Mouse (Mus musculus) NIH3T3 (cell line): Measurements from ENCODE around the gene Enho.
"Not testable (repeated sequence)": the region's sequence is repeated elsewhere in the genome, so short reads cannot be mapped to it uniquely, and the experiment has no call there.

Experiments used
- DNase-seq: peaks from one replicate; pipeline ENCODE4 v3.0.0-alpha.2; 2012; ENCODE audit warnings: low read depth

The Enho gene

DNA sequence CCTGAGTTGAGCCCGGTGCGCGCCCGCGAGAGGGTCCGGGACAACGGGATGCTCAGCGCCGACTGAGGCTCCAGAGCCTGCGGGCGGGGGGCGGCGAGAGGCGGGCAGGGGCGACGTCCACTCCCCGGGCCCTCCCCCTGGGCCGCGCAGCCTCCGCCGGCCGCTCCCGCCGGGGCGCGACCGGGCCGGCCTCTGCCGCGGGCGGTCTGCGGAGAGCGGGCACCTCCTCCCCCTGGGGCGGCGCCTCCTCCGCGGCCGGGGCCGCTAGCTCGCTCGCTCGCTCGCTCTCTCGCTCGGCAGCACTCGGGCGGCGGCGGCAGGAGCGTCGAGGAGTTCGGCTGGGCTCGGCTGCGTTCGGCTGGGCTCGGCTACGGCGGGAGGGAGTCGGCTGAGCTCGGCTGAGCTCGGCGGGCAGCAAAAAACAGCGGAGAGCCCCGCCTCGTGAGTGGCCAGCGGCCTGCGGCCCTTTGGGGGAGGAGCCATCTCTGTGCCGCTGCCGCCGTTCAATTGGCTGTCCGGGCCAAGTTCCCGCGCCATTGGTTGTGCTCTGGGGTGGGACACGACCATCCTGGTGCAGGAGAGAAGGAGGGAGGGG lies at the start of gene Enho:
Gene Enho, minus strand, starts transcription at position 412 of the 595 bp plus-strand sequence.
- peak; percentile 93 for DNase-seq

DNA sequence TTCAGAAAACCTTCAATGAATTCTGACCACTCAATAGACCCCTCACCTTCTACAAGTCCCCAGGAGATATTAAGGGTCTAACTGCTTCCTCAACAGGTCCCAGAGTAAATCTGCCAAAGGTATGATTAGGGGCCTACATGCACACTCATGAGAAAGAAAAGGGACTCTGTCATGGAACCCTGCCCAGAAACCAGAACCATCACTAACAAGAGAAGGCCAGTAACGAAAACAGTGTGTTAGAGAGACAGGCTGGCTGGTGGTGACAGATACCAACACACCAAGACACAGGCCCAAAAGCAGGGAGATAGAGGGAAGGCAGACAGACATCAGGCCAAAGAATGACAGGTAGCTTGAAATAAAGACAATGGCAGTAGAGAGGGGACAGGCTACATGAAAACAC lies 48.4 kb upstream of the Enho start:
- DNase-seq, result not testable (repeated sequence)

DNA sequence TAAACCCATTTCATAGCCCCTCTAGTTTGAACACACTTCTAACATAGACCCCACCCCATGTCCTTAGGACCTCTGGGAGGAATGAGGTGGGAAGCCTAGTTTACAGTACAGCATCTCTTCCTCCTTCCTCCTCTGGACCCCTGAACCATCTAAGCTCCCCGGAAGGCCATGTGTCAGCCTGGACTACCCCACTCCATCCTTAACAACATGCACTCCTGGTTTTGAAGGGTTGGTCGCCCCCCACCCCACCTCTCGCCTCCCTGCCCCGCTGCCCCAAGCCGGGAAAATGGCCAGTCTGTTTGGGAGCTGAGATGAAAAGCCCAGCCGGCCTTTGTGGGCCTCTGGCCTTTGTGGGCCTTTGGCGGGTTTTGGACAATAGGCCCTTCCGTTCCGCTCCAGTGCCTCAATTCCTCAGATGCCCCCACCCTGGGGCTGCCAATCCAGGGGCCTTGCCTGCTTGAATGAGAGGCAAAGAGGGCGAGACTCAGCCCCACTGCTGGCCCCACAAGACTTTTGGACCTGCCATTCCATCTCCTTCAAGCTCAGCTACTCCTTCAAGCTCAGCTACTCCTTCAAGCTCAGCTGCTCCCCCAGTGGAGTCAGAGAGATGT lies 45.9 kb upstream of the Enho start:
- not testable (repeated sequence) for DNase-seq

DNA sequence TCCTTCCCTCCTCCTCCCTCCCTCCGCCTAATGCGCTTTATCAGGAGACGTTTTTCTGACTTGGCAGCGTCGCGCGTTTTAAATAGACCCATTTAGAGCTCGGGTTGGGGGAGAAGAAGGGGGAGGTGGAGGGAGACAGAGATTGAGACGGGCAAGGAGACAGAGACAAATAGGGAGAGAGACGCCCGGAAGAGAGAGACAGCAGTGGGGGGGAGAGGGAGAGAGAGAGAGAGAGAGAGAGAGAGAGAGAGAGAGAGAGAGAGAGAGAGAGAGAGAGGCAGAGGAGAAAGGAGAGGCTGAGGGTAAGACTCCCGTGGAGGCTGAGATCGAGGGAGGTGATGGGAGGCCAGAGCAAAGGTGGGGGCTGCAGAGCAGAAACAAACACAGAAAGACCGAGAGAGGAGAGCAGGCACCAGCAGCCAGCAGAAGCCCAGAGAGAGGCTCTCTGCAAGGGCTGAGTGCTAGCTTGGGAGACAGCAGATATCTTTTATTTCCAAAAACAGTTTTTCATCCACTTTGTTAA lies 44.9 kb upstream of the Enho start:
- not testable (repeated sequence) for DNase-seq

DNA sequence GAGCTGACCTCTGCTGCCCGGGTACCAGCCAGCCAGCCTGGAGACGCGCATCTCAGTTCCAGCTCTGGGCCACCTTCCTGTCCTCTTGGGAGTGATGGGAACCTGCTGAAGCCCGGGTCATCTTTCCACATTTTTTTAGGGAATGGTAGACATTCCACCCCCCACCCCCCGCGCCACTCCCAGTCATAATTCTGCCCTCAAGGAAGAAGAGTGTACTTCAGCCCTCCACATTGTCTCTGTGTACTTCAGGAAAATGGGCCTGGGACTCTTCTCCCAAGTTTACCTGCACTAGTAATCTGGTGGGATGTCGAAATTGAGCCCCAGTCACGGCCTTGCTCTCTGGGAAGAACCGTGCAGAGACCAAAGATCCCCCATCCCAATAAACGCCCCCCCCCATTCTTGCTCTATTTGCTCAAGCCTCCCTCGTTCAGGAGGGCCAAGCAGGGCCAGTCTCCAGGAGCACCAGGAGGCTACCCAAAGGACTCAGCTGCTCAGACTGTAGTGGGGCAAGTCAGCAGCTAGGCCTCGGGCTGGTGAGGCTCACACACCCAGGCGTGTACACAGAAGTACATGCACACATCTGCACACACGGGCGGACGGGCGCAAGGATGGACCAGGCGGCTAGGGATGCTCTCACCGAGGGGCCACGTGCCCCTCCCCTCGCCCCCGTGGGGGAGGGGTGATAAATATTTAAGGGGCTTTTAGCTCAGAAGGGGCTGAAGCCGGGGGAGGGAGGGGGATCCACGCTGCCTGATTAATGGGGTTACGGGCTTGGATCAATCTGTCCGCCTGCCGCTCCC lies 44.2 kb upstream of the Enho start:
- DNase-seq, result not testable (repeated sequence)

DNA sequence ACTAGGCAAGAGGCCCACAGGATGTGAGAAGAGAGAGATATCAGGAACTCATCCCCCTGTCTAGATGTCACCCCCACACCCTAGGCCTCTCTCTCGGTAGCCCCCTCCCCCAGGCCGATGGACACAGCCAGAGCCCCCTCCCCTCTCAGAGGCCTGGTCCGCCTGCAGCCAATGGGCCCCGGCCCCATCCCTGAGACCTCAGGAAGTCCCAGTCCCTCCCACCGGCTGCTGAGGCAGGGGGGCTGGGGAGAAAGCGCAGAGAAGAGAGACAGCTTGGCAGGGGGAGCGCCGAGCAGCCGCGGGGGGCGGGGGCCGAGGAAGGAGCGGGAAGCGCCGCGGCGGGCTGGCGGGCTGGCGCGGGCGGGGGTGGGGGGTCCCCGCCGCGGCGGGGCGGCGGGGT lies 43.2 kb upstream of the Enho start:
- DNase-seq, result not testable (repeated sequence)

DNA sequence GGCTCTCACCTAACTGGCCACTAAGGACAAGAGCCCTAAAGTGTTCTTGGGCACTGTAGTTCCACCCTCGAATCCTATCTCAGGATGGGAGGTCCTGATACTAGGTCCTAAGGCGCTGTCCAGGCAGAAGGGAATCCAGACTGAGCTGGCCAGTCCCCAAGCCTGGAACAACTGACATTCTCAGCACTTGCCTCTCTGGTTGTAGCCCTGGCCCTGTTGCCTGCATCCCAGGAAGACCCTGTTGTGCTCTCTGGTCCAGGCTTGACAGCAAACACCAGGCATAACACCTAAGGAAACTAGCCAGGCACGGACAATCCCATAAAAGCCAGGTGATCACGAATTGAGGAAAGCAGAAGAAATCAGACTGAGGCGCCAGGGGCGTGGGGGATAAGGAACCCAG lies 42.7 kb upstream of the Enho start:
- DNase-seq, result no peak

DNA sequence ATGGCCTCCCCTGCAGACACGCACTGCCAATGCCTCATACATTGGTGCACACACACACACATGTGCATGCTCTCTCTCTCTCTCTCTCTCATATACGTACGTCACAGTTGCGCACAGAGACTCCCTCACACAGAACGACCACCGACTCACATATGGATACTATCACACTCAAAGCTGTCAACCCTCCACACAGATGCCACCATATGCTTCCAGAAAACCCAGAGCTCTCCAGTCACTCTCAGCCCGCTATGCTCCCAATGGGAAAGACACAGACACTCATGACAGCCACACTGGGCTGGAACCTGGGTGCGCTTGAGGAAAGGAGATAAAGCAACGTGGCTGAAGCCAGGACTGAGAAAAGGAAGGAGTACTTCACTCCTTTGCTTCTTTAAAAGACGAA lies 41.8 kb upstream of the Enho start:
- no peak for DNase-seq

DNA sequence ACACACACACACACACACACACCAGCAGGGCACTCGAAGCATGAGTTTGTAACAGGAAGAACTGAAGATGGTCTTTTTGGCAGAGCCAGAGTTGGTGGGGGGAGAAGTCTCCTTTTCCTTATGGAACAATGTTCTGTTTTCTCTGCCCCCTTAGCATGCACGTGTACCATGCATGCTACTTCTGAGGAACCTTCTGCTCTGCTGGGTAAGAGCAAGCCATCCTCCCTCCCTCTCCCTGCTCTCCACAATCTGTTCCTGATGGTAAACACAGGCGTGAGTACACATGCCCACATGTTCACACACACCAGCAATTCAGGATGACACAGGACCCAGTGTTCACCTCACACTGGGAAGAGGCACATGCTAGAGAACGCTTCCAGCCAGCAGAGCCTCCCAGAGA lies 41.1 kb upstream of the Enho start:
- no peak for DNase-seq

DNA sequence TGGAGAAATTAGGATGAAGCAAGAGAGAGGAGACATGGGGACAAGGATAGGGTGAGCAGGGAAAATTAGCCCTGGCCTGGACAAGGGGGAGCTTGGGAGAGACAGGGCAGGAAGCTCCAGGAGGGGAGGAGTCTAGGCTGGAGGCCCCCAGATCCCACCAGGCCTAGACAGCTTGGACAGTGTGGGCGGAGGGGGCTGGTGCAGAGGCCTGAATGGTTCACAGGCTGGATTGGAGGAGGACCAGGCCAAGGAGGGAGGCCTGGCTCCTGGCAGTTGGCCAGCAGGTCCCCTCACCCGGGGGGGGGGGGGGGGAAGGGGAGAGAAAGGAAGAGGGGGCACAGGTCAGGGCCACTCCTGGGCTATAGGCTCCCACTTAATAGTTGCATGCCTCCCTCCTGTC lies 39.2 kb upstream of the Enho start:
- no peak for DNase-seq

DNA sequence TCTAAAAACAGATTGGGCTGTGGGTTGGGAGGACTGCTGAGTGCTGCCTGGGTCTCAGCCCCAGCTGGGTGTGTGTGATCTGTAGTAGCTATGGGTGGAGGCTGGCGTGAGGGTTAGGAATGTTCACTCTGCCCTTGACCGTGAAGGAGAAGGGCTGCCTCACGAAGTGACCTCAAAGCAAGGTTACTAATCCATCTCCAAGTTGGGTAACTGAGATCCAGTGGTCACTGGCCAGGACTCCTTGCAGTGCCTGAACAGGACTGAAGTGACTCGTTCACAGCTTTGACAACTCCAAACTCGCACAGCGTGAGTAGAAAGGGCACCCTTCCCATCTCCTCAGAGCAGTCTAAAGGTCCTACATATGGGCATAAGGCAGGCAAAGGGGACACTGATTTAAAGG lies 38.7 kb upstream of the Enho start:
- no peak for DNase-seq

DNA sequence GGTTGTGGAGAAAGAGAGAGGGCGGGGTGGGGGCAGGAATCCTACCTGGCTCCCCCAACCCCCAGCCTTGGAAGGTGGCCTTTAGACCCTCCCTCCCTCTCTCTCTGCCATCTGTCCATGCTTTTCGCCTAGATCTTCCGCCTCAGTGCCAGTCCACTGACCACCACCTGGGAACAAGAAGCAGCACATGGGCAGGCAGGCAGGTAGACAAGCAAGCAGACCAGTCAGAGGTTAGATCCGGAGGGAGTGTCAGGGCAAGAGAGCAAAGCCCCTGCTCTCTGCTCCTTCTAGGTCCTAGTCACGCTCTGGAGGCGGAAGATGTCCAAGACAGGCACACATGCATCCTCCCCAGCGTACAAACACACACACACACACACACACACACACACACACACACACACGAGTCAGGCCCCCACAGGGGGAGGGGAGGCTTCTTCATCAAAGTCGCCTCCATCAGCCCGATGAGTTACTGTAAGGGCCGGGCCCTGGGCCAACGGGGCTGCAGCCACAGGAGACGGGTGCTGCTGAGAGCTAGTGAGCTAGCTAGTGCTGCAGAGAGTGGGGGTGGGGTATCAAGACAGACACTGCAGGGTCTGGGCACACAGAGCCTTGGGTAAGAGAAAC lies 37.0 kb upstream of the Enho start:
- DNase-seq, result peak; percentile 61

DNA sequence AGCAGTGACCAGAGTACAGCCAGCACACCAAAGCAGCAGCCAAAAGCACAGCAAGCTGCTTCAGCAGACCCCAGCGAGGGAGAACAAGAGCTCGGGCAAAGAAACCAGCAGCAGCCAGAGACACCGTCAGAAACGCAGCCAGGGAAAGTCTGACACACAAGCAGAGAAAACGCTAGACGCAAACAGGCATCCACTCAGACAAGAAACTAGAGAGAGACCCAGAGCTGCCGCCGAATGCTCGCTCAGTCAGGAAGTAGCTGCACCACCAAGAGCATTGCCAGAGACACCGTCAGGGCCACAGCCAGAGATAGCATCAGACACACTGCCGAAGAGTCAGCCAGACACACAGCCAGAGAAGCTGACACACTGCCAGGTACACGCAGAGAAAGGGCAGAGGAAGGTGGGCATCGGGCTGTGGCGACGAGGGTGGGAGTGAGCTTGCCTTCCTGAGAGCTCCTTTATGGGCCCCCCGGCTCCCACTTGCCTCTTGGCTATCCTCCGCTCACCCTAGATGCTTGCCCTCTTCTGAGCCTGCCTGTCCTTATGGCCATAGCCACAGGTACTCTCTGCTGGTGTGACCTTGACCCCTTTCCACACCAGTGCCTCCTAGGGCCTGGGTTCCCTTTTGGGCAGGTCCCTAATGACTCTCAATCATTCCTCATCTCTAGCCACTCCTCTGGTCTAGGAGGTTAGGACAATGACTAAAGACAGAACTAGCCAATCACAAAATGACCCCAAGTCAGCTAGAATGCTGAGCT lies 36.3 kb upstream of the Enho start:
- no peak for DNase-seq

DNA sequence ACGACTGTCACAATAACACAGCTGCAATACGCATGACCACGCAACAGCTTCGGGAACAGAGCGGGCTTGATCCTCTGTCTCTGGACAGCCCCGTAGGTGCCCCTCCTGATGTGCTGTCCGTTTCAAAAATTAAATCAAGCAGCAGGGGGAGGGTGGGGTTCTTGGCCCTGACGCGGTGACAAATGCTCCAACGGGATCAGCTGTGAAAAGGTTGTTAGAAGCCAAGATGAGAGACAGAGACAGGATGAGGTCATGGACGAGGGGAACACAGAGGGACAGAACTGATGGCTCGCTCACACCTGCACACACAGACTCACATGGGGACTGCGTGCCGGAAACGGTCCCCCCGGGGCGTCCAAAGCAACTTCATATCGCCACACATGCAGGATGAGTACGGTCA lies 33.1 kb upstream of the Enho start:
- DNase-seq, result no peak

DNA sequence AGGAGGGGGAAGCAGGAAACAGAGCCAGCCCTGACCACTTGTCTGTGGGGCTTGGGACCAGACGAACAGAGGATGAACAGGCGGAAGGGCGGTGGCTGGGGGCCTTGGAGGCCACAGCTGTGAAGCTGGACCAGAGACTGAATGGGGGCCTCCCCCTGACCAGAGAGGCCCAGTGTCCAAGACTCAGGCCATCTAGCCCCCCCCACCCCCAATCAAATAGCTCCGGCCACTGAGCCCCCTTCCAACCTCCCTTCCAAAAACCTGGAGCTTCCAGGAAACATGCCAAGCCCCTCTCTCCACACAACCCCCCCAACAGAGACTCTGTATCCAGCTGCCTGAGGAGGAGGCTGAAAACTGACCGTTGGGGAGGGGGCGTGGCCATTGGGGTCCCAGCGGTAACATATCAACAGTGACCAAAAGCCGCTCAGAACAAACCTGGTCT lies 32.4 kb upstream of the Enho start:
- DNase-seq, result no peak

DNA sequence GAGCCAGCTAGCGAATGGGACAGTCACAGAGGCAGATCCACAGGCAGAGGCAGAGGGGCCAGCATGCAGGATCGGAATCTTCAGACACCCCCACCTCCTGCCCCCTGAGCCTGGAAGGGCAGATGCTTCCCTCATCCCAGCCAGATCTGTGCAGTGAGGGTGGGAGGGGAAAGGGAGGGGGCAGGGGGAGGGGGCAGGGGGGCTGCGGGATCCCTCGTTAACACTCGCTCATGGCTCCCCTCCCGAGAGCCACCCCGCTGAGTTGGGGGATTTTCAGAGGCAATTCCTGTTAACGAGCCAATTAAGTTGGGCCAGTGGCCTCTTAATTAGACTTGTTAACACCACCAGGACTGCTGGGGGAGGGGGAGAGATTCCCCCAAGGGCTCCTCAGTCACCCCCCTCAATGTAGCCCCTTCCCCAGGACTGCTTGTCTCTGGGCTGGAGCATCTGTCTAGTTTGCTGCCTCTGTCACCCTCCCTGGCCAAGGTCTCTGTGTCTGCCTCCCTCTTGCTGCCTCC lies 31.9 kb upstream of the Enho start:
- no peak for DNase-seq

DNA sequence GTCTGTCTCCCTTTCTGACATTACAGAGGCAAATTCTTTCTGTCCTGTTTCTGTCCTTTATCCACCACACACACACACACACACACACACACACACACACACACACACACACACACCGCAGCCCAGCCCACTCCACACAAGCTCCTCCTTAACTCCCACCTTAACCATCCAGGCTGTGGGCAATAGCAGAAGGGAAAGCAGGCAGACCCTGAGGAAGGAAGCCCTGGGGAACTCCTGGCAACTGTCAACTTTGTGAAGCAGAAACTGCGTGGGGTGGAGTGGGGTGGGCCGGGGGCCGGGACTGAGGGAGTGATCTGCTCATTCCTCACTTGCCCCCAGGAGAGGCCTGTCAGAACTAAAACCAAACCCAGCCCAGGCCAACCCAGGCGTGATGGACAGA lies 31.4 kb upstream of the Enho start:
- no peak for DNase-seq

DNA sequence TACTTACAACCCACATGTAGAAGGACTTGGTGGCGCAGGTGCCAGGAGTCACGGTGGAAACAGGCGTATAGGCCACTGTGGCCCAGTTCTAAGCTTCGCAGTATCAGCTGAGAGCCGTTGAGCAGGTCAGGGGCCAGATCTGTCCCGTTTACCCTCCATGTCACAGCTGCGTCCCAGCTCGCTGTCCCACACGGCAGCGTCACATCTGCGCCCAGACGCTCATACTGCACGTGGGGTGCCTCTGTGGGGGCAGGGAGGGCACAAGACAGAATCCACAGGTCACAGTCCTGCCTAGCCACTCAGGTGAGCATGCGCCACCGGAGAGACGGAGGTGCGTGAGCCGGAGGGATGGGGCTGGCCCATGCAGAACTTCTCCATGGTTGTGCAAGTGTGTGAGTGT lies 30.7 kb upstream of the Enho start:
- no peak for DNase-seq

DNA sequence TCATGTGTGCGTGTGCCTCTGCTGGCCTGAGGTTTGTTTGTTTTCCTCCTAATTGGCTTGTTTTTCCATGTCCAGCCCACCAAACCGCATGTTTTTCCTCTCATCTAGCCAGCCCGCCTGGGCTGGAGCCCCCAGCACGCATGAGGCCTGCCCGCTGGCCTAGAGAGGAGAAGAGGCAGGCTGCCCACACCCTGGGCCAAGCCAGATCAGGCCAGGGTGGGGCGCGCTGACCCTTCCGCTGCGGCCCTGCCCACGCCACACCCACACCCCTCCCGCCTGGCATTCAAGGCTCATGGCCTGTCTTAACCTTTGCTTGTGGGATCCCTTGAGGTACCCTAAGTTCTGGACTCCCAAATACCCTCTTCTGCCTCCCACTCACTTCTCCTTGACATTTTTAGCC lies 26.5 kb upstream of the Enho start:
- no peak for DNase-seq

DNA sequence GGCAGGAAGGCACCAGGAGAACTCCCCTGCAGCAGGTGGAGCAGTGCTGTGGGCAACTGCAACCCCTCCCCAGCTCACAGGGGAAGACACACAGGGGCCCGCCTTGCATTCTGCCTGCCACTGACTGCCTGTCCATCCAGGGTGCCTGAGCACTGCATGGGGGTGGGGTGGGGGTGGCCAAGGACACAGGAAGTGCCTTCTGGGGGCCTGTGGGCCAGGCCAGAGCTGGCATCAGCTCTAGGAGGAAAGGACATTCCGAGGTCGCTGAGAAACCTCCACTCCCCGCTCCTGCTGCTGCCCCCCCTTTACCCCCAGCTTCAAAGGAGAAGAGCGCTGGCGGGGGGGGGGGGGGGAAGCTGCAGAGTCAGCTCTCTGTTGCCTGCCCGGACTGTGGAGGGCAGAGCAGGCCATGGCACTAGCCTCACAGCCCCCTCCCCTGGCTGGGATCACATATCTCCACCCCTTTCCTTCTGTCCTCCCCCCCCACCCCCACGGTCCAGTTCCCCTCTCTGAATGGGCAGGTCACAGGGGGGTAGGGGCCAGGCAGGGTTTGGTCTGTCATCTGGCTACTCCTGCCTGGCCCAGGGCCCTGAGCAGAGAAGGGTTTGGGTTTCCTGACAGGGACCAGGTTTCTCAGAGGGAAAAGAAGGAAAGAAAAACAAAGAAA lies 25.0 kb upstream of the Enho start:
- no peak for DNase-seq

DNA sequence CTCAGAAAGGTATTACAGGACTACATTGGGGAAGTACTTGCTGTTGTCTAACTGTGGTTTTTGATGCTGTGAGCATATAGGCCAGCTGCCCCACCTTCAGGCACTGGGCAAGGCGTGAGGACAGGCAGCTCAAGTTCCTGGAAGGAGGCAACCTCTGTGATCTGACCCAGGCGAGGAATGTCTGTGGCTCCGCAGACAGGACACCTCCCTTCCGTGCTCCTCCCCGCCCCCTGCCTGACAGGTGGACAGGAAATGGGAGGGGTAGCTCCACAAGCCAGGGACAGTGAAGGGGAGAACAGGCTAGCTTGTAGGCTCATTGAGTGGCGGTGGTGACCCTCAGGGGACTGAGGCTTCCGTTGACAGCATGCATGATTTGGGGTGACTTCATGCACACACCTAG lies 24.4 kb upstream of the Enho start:
- no peak for DNase-seq
